Mouse (Mus musculus) erythroblast, embryonic 14.5 days (primary cell): ENCODE measurements at regions not wholly inside any gene's neighbourhood (a gene's known extent, or its start where the extent isn't known, plus 50 kb on each side); places are given as distances from the start of the nearest gene placed in this dataset.

Experiments used
- H3K27me3 ChIP-seq: 2 replicates; pipeline ENCODE4 v1.6.1; 2012; ENCODE audit warnings: inconsistent platforms; ENCODE audit not compliant: control insufficient read depth
- H3K36me3 ChIP-seq: 2 replicates; pipeline ENCODE4 v1.6.1; 2012; ENCODE audit warnings: mild to moderate bottlenecking, inconsistent platforms; ENCODE audit not compliant: control insufficient read depth
- H3K4me1 ChIP-seq: 2 replicates; pipeline ENCODE4 v1.6.1; 2012; ENCODE audit warnings: inconsistent platforms; ENCODE audit not compliant: control insufficient read depth
- H3K4me3 ChIP-seq: replicated peaks from 2 replicates; pipeline ENCODE3; 2012; ENCODE audit warnings: moderate library complexity, mild to moderate bottlenecking, inconsistent platforms
- H3K9me3 ChIP-seq: 2 replicates; pipeline ENCODE4 v1.6.1; 2012; ENCODE audit warnings: low read length, inconsistent platforms, mixed read lengths; ENCODE audit not compliant: control insufficient read depth
- GATA1 ChIP-seq: IDR thresholded peaks from 2 replicates; pipeline ENCODE4 v1.6.1; 2012; ENCODE audit warnings: low read length, inconsistent platforms, mixed read lengths
- TAL1 ChIP-seq: IDR thresholded peaks from 3 replicates; pipeline ENCODE4 v1.6.1; 2012; ENCODE audit warnings: low read length, inconsistent platforms, mixed read lengths

GRCm38 (mm10) chr1:185675674-185676420 is 221.2 kb downstream of the Slc30a10 start:
- TF ChIP-seq GATA1 = no peak
- TF ChIP-seq TAL1 = no peak
- no peaks in the 10 kb centered on the region for H3K36me3 ChIP-seq
- H3K4me1 ChIP-seq = no peaks in the 10 kb centered on the region
- no peaks in the 10 kb centered on the region for H3K27me3 ChIP-seq
- H3K9me3 ChIP-seq = no peaks in the 10 kb centered on the region
- H3K4me3 ChIP-seq = no peak overlapping the region

- H3K27me3 ChIP-seq = no peaks in the 10 kb centered on the region
- H3K4me3 ChIP-seq = no peak overlapping the region
- H3K9me3 ChIP-seq = no peaks in the 10 kb centered on the region
- no peaks in the 10 kb centered on the region for H3K4me1 ChIP-seq
- no peaks in the 10 kb centered on the region for H3K36me3 ChIP-seq
- TF ChIP-seq TAL1 (no peak), GATA1 (no peak)
Observed at GRCm38 (mm10) chr1:185681610-185682457, 227.2 kb downstream of the Slc30a10 start.

- Histone ChIP-seq H3K4me3 (no peak overlapping the region), H3K36me3 (no peaks in the 10 kb centered on the region)
- TF ChIP-seq TAL1 = no peak
- no peak for TF ChIP-seq GATA1
Observed at GRCm38 (mm10) chr1:185682458-185682750, 227.8 kb downstream of the Slc30a10 start.

GRCm38 (mm10) chr1:185684638-185685037 is 230.0 kb downstream of the Slc30a10 start:
- no peaks in the 10 kb centered on the region for H3K9me3 ChIP-seq
- H3K4me1 ChIP-seq = no peaks in the 10 kb centered on the region
- H3K27me3 ChIP-seq = no peaks in the 10 kb centered on the region
- TF ChIP-seq GATA1 (no peak), TAL1 (no peak)
- no peak overlapping the region for H3K4me3 ChIP-seq
- no peaks in the 10 kb centered on the region for H3K36me3 ChIP-seq

More at GRCm38 (mm10) chr1:185682458-185682750, 227.8 kb downstream of the Slc30a10 start:
- Histone ChIP-seq H3K27me3 (no peaks in the 10 kb centered on the region), H3K9me3 (no peaks in the 10 kb centered on the region), H3K4me1 (no peaks in the 10 kb centered on the region)

GRCm38 (mm10) chr1:185688506-185688905 is 233.9 kb downstream of the Slc30a10 start:
- Histone ChIP-seq H3K9me3 (no peaks in the 10 kb centered on the region), H3K36me3 (no peaks in the 10 kb centered on the region), H3K4me3 (no peak overlapping the region), H3K27me3 (no peaks in the 10 kb centered on the region), H3K4me1 (no peaks in the 10 kb centered on the region)
- TF ChIP-seq TAL1 (no peak), GATA1 (no peak)

- H3K4me3 ChIP-seq = no peak overlapping the region
- H3K36me3 ChIP-seq = no peaks in the 10 kb centered on the region
Observed at GRCm38 (mm10) chr1:185695394-185695793, 240.7 kb downstream of the Slc30a10 start.

GRCm38 (mm10) chr1:185699758-185700157 is 245.1 kb downstream of the Slc30a10 start:
- Histone ChIP-seq H3K9me3 (no peaks in the 10 kb centered on the region), H3K4me3 (no peak overlapping the region), H3K4me1 (no peaks in the 10 kb centered on the region), H3K36me3 (no peaks in the 10 kb centered on the region), H3K27me3 (no peaks in the 10 kb centered on the region)
- no peak for TF ChIP-seq GATA1
- TF ChIP-seq TAL1 = no peak

More at GRCm38 (mm10) chr1:185695394-185695793, 240.7 kb downstream of the Slc30a10 start:
- H3K9me3 ChIP-seq = no peaks in the 10 kb centered on the region
- TF ChIP-seq GATA1 (no peak), TAL1 (no peak)
- no peaks in the 10 kb centered on the region for H3K27me3 ChIP-seq
- H3K4me1 ChIP-seq = no peaks in the 10 kb centered on the region

GRCm38 (mm10) chr1:185726324-185726723 is 271.7 kb downstream of the Slc30a10 start:
- no peaks in the 10 kb centered on the region for H3K27me3 ChIP-seq
- no peaks in the 10 kb centered on the region for H3K36me3 ChIP-seq
- no peak for TF ChIP-seq GATA1
- no peak for TF ChIP-seq TAL1
- H3K9me3 ChIP-seq = no peaks in the 10 kb centered on the region
- peaks cover 31% of the 10 kb centered on the region for H3K4me1 ChIP-seq
- no peak overlapping the region for H3K4me3 ChIP-seq

GRCm38 (mm10) chr1:185726811-185727210 is 272.2 kb downstream of the Slc30a10 start:
- TF ChIP-seq GATA1 (no peak), TAL1 (no peak)
- no peak overlapping the region for H3K4me3 ChIP-seq
- H3K27me3 ChIP-seq = no peaks in the 10 kb centered on the region
- H3K4me1 ChIP-seq = peaks cover 36% of the 10 kb centered on the region
- H3K36me3 ChIP-seq = no peaks in the 10 kb centered on the region
- no peaks in the 10 kb centered on the region for H3K9me3 ChIP-seq
